Mouse (Mus musculus): ENCODE results near the gene Kctd20. TPM values are rescaled to one million over a fixed set of nuclear protein-coding genes. Genes with fewer than 3 reads are reported as not detected.

Kctd20 gene
- total RNA-seq, 2 experiments from 2014 or later, result 36.8 to 39.4 TPM

DNA sequence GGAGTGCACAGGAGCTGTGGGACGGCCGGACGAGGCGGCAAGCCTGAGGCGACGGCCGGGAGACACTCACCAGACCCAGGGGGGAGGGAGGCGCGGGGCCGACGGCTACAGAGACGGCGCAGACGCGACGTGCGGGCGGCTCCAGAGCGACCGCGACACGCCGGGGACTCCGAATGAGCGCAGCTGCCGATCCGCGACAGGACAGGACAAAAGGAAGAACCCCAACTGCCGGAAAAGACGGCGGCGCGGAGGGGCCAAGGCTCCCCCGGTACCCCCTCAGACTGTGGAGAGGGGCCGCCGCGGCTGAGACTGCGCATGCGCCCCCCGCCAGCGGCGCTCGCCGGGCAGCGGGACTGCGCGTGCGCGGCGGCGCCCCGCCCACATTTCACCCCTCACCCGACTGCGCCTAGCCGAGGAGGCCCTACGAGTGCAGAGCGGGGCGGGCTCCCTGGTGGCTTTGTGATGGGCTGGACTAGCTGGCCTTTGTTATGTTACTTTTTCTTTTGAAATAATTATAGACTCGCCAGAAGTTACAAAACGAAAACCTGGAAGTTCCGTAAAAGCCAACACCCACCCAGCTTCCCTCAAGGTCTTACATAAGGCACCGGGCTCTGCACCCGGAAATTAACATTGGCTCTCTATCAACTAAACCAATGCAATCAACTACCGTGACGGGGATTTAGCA is 56.0 kb downstream of the Kctd20 start, which contains the start of gene Stk38:
Gene Stk38, minus strand, starts transcription at position 355 of the 685 bp plus-strand sequence.
- DNase-seq, result peak; percentile 91
- intact Hi-C loops (cut with DNase I; ENCODE audit: low total_unique reads), result no loop called here

DNA sequence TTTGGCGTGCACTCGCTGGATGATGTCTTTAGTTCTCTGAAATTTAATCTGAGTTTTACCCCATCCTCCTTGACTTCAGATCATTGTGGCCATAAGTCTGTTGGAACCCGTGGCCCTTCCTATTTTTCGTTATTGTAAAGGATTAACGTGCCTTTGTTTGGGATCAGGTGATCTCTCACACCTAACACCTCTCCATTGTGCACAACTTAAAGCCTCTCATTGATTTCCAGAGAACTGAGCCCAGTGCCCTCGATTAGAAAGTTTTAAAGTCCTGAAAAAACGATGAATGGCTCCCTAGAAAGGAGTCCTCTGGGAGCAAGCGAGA is 56.5 kb downstream of the Kctd20 start:
- DNase-seq, result no peak
- intact Hi-C loops (cut with DNase I; ENCODE audit: low total_unique reads), result no loop called here

DNA sequence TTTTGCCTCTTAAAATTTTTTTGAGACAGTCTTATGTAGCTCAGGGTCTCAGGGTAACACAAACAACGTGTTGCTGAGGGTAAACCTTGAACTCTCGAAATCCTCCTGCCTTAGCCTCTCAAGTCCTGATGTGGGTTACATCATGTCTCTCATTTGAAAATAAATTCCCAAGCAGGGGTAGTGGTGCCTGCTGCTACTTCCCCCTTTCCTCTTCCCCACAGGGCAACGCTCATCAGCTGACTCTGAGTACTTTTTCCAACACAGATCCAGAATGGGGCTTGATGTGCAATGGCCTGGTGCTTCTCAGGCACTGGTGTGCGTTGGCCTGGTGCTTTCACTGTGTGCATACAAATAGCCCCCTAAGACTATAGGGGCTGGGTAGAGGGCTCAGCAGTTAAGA is 57.4 kb downstream of the Kctd20 start:
- intact Hi-C loops (cut with DNase I; ENCODE audit: low total_unique reads), result no loop called here
- no peak for DNase-seq

DNA sequence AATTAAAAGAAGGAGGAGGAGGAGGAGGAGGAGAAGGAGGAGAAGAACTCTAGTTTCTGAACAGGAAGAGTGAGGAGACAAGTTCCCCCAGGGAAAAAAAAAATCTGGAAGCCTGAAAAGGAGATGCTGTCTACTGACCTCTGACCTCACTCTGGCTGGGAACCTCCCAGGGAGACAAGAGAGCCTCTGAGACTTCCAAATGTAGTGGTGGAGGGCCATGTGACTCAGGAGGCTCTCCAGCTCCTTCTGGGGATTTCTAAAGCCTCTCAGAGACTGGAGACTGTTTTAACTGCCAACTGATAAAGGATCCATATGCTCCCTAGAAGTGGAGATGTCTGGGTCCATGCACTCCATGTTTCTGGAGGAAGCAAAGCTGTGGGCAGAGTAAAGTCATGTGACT is 62.5 kb downstream of the Kctd20 start:
- DNase-seq, result no peak
- intact Hi-C loops (cut with DNase I; ENCODE audit: low total_unique reads), result no loop called here

DNA sequence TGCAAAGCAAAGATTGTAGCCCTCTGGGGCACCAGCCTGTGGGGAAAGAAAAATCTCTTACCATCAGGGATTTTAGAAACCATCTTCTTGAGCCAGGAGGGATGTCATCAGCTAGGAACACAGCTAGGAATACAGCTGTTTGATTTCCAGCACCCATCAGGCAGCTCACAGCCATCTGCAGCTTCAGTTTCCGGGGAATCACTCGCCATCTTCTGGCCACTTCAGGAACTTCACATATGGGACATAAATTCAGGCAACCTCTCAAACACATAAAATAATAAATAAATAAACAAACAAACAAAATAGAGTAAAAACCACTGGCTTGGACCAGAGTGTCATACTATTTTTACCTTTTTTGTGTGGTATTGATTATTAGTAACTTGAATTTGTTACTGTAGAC is 63.9 kb downstream of the Kctd20 start:
- intact Hi-C loops (cut with DNase I; ENCODE audit: low total_unique reads), result no loop called here
- DNase-seq, result no peak

DNA sequence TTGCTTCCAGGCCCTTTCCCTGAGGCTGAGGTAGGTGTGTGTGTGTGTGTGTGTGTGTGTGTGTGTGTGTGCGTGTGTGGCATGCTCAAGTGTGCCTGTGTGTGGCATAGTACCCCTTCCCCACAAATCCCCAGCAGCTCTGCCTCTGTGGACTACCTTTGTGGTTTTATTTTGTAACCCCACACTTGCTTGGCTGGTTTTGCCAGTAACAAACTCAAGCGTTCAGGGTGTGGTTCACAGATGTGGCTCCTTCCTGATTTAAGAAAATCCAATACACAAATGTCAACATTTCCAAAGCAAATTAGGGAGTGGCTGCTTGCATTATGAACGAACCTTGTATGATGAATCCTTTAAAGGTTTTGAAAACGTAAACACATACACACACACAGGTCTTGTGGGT is 65.0 kb downstream of the Kctd20 start:
- DNase-seq, result no peak
- intact Hi-C loops (cut with DNase I; ENCODE audit: low total_unique reads), result no loop called here

DNA sequence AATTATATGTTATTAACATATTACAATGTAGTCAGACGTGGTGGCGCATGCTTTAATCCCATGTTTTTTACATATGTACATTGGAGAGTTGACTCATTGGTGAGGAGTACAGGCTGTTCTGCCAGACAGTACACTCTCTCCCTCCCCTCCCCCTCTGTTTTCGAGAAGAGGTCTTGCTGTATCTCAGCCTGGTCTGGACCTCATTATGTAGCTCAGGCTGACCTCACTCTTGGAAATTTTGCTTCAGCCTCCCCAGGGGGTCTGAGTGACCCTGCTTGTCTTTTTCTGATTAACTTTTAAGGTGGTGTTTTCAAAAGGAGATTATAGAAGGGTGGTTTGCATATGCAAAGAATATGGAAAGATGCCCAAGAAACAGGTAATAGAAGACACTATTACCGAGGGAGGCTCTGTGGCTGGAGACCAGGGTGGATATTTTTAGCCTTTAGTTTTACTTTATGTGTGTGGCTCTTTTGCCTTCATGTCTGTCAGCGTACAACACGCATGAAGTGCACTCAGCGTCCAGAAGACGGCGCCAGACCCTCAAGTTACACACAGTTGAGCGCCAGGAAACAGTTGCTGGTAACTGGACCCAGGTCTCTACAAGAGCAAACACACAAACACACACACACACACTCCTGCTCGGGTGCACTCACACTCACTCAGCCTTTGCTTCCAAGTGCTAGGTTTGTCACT is 66.7 kb downstream of the Kctd20 start:
- intact Hi-C loops (cut with DNase I; ENCODE audit: low total_unique reads), result no loop called here
- peak; percentile 59 for DNase-seq

Other genes with a start within 250 kb of the Kctd20 start
- gene AC170998.1, start 225.9 kb upstream of the Kctd20 start, total RNA-seq (2021), result under 1 TPM in 1 of 2 experiments, not detected in 1; 0.53 TPM
- gene Mapk13, start 182.7 kb upstream of the Kctd20 start, total RNA-seq (2021), result under 1 TPM; 0.24 to 0.39 TPM
- 10 to 100 TPM; 14.5 to 15.0 TPM for gene Brpf3, start 150.9 kb upstream of the Kctd20 start, total RNA-seq (2021)
- under 1 TPM in 1 of 2 experiments, not detected in 1; 0.04 TPM for gene Pnpla1, start 93.5 kb upstream of the Kctd20 start, total RNA-seq (2021)
- gene 4930539E08Rik, start 36.6 kb upstream of the Kctd20 start, total RNA-seq (2021), result under 1 TPM in 1 of 2 experiments, not detected in 1; 0.04 TPM
- not detected for gene Pxt1, start 8.1 kb upstream of the Kctd20 start, total RNA-seq (2021)
- 10 to 100 TPM; 25.3 to 29.0 TPM for gene Stk38, start 56.0 kb downstream of the Kctd20 start, total RNA-seq (2021)
- gene Srsf3, start 80.7 kb downstream of the Kctd20 start, total RNA-seq (2021), result 10 to 100 TPM; 50.7 to 52.3 TPM
- 10 to 100 TPM; 24.1 to 70.7 TPM for gene Cdkn1a, start 139.0 kb downstream of the Kctd20 start, total RNA-seq (2021)
- 1 to 10 TPM; 1.2 to 1.6 TPM for gene Rab44, start 162.2 kb downstream of the Kctd20 start, total RNA-seq (2021)

All from gastrocnemius, postnatal 14 days (tissue).